Mouse (Mus musculus): Measurements from ENCODE around the gene Mt2.

DNA sequence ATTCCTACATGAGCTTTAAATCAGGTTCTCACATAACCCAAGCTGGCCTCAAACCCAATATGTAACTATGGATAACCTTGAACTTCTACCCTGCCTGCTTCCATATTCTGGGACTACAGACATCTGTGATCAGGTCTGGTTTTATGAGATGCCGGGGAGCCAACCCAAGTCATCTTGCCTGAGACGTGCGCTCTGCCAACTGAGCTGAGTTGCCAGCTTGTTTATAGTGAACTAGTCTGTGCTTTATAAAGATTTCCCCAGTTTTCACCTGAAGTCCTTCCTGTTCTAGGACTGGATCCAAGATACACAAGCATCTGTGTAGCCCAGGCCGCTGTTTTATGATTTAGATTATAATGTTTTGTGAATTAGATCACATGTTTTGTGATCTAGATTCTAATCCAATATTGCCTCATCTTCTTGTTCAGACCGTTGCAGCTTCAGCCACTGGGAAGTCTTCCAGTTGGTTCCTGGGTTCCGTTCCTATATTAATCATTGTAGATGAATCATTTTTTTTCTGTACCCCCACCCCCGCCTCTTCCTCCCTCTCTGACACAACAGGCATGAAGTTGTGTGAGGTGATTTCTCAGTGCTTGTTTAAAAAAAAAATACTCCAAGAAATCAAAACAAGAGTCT is 22.2 kb downstream of the Mt2 start:
- TF ChIP-seq CTCF (IDR thresholded peaks at IDR 0.05): no peak
- TF ChIP-seq EP300 (IDR thresholded peaks at IDR 0.05): no peak

All from lung, postnatal 0 days (tissue).